Mouse (Mus musculus): ENCODE data around the gene Snip1. TPM values are rescaled to one million over a fixed set of nuclear protein-coding genes. Genes with fewer than 3 reads are reported as not detected.

Snip1 gene
- polyA plus RNA-seq, 1 experiment from 2014 or later = 31.2 TPM

- Histone ChIP-seq H3K4me3 (replicated peaks; ENCODE audit: low read depth, low read length) (peak overlapping the region; percentile 84), H3K9ac (replicated peaks; ENCODE audit: low read length) (peak overlapping the region; percentile 73)
Measured at GRCm38 (mm10) chr4:125085346-125085841, 18.9 kb downstream of the Snip1 start.

GRCm38 (mm10) chr4:125093031-125093430 lies 26.6 kb downstream of the Snip1 start:
- DNase-seq (no peak), ATAC-seq (ENCODE audit: low FRiP score, low TSS enrichment) (no peak)
- no peak overlapping the region for H3K9ac ChIP-seq (replicated peaks; ENCODE audit: low read length)
- H3K4me1 ChIP-seq (ENCODE audit: control insufficient read depth, insufficient read depth, low read length) = no peaks in the 10 kb centered on the region
- no peak overlapping the region for H3K4me3 ChIP-seq (replicated peaks; ENCODE audit: low read depth, low read length)
- no peaks in the 10 kb centered on the region for H3K9me3 ChIP-seq (ENCODE audit: control insufficient read depth, low read length)
- 91% methylated on average over 5 of the region's 5 CpGs for WGBS
- H3K36me3 ChIP-seq (ENCODE audit: control insufficient read depth, insufficient read depth, low read length) = peaks cover 53% of the 10 kb centered on the region
- H3K27ac ChIP-seq (replicated peaks; ENCODE audit: low read depth, low read length) = no peak overlapping the region
- no peak overlapping the region for H3K4me2 ChIP-seq (ENCODE audit: low read length)
- no peaks in the 10 kb centered on the region for H3K27me3 ChIP-seq (ENCODE audit: control insufficient read depth, insufficient read depth, low read length)

More at GRCm38 (mm10) chr4:125085346-125085841, 18.9 kb downstream of the Snip1 start:
- H3K27ac ChIP-seq (replicated peaks; ENCODE audit: low read depth, low read length) = peak overlapping the region; percentile 99
- ATAC-seq (ENCODE audit: low FRiP score, low TSS enrichment) = peak; percentile 88
- peaks cover 19% of the 10 kb centered on the region for H3K4me1 ChIP-seq (ENCODE audit: control insufficient read depth, insufficient read depth, low read length)
- peaks cover 34% of the 10 kb centered on the region for H3K36me3 ChIP-seq (ENCODE audit: control insufficient read depth, insufficient read depth, low read length)
- H3K4me2 ChIP-seq (ENCODE audit: low read length) = peak overlapping the region; percentile 83
- no peaks in the 10 kb centered on the region for H3K27me3 ChIP-seq (ENCODE audit: control insufficient read depth, insufficient read depth, low read length)
- peak; percentile 90 for DNase-seq
- H3K9me3 ChIP-seq (ENCODE audit: control insufficient read depth, low read length) = no peaks in the 10 kb centered on the region
- WGBS = under 1% methylated on average over 44 of the region's 45 CpGs

- ATAC-seq (ENCODE audit: low FRiP score, low TSS enrichment) (no peak), DNase-seq (no peak)
- H3K9me3 ChIP-seq (ENCODE audit: control insufficient read depth, low read length) = no peaks in the 10 kb centered on the region
- H3K9ac ChIP-seq (replicated peaks; ENCODE audit: low read length) = no peak overlapping the region
- no peaks in the 10 kb centered on the region for H3K4me1 ChIP-seq (ENCODE audit: control insufficient read depth, insufficient read depth, low read length)
- WGBS = 97% methylated on average over 5 of the region's 5 CpGs
- H3K27ac ChIP-seq (replicated peaks; ENCODE audit: low read depth, low read length) = no peak overlapping the region
- H3K36me3 ChIP-seq (ENCODE audit: control insufficient read depth, insufficient read depth, low read length) = peaks cover 27% of the 10 kb centered on the region
- no peak overlapping the region for H3K4me3 ChIP-seq (replicated peaks; ENCODE audit: low read depth, low read length)
- no peak overlapping the region for H3K4me2 ChIP-seq (ENCODE audit: low read length)
- H3K27me3 ChIP-seq (ENCODE audit: control insufficient read depth, insufficient read depth, low read length) = no peaks in the 10 kb centered on the region
Measured at GRCm38 (mm10) chr4:125096066-125096465, 29.6 kb downstream of the Snip1 start.

- Histone ChIP-seq H3K9ac (replicated peaks; ENCODE audit: low read length) (no peak overlapping the region), H3K4me1 (ENCODE audit: control insufficient read depth, insufficient read depth, low read length) (no peaks in the 10 kb centered on the region), H3K27me3 (ENCODE audit: control insufficient read depth, insufficient read depth, low read length) (no peaks in the 10 kb centered on the region), H3K4me3 (replicated peaks; ENCODE audit: low read depth, low read length) (no peak overlapping the region), H3K27ac (replicated peaks; ENCODE audit: low read depth, low read length) (no peak overlapping the region), H3K36me3 (ENCODE audit: control insufficient read depth, insufficient read depth, low read length) (peaks cover 15% of the 10 kb centered on the region), H3K9me3 (ENCODE audit: control insufficient read depth, low read length) (no peaks in the 10 kb centered on the region), H3K4me2 (ENCODE audit: low read length) (no peak overlapping the region)
- DNase-seq (no peak), ATAC-seq (ENCODE audit: low FRiP score, low TSS enrichment) (no peak)
- 96% methylated on average over 4 of the region's 4 CpGs for WGBS
Measured at GRCm38 (mm10) chr4:125097412-125097811, 30.9 kb downstream of the Snip1 start.

GRCm38 (mm10) chr4:125099458-125099857 lies 33.0 kb downstream of the Snip1 start:
- WGBS = 10% methylated on average over 8 of the region's 8 CpGs
- Histone ChIP-seq H3K36me3 (ENCODE audit: control insufficient read depth, insufficient read depth, low read length) (peaks cover 26% of the 10 kb centered on the region), H3K4me1 (ENCODE audit: control insufficient read depth, insufficient read depth, low read length) (no peaks in the 10 kb centered on the region), H3K27ac (replicated peaks; ENCODE audit: low read depth, low read length) (no peak overlapping the region), H3K4me3 (replicated peaks; ENCODE audit: low read depth, low read length) (no peak overlapping the region), H3K4me2 (ENCODE audit: low read length) (no peak overlapping the region), H3K27me3 (ENCODE audit: control insufficient read depth, insufficient read depth, low read length) (no peaks in the 10 kb centered on the region), H3K9ac (replicated peaks; ENCODE audit: low read length) (no peak overlapping the region), H3K9me3 (ENCODE audit: control insufficient read depth, low read length) (no peaks in the 10 kb centered on the region)
- ATAC-seq (ENCODE audit: low FRiP score, low TSS enrichment) = no peak
- peak; percentile 90 for DNase-seq

GRCm38 (mm10) chr4:125101334-125101733 lies 34.9 kb downstream of the Snip1 start:
- 70% methylated on average over 13 of the region's 13 CpGs for WGBS
- H3K4me2 ChIP-seq (ENCODE audit: low read length) = no peak overlapping the region
- H3K9me3 ChIP-seq (ENCODE audit: control insufficient read depth, low read length) = no peaks in the 10 kb centered on the region
- H3K9ac ChIP-seq (replicated peaks; ENCODE audit: low read length) = no peak overlapping the region
- H3K27me3 ChIP-seq (ENCODE audit: control insufficient read depth, insufficient read depth, low read length) = no peaks in the 10 kb centered on the region
- no peak for ATAC-seq (ENCODE audit: low FRiP score, low TSS enrichment)
- no peaks in the 10 kb centered on the region for H3K4me1 ChIP-seq (ENCODE audit: control insufficient read depth, insufficient read depth, low read length)
- no peak overlapping the region for H3K4me3 ChIP-seq (replicated peaks; ENCODE audit: low read depth, low read length)
- H3K36me3 ChIP-seq (ENCODE audit: control insufficient read depth, insufficient read depth, low read length) = peaks cover 34% of the 10 kb centered on the region
- H3K27ac ChIP-seq (replicated peaks; ENCODE audit: low read depth, low read length) = no peak overlapping the region
- DNase-seq = no peak

GRCm38 (mm10) chr4:125105354-125105753 lies 38.9 kb downstream of the Snip1 start:
- Histone ChIP-seq H3K9ac (replicated peaks; ENCODE audit: low read length) (no peak overlapping the region), H3K36me3 (ENCODE audit: control insufficient read depth, insufficient read depth, low read length) (peaks cover 56% of the 10 kb centered on the region), H3K9me3 (ENCODE audit: control insufficient read depth, low read length) (no peaks in the 10 kb centered on the region), H3K27me3 (ENCODE audit: control insufficient read depth, insufficient read depth, low read length) (no peaks in the 10 kb centered on the region), H3K4me2 (ENCODE audit: low read length) (no peak overlapping the region), H3K27ac (replicated peaks; ENCODE audit: low read depth, low read length) (no peak overlapping the region), H3K4me1 (ENCODE audit: control insufficient read depth, insufficient read depth, low read length) (no peaks in the 10 kb centered on the region), H3K4me3 (replicated peaks; ENCODE audit: low read depth, low read length) (no peak overlapping the region)
- 97% methylated on average over 9 of the region's 9 CpGs for WGBS
- ATAC-seq (ENCODE audit: low FRiP score, low TSS enrichment) (no peak), DNase-seq (no peak)

- Histone ChIP-seq H3K9ac (replicated peaks; ENCODE audit: low read length) (no peak overlapping the region; the same call in 1 of the 2 replicates), H3K4me3 (replicated peaks; ENCODE audit: low read depth, low read length) (no peak overlapping the region), H3K4me2 (ENCODE audit: low read length) (no peak overlapping the region), H3K27ac (replicated peaks; ENCODE audit: low read depth, low read length) (no peak overlapping the region), H3K9me3 (ENCODE audit: control insufficient read depth, low read length) (no peaks in the 10 kb centered on the region), H3K36me3 (ENCODE audit: control insufficient read depth, insufficient read depth, low read length) (peaks cover 23% of the 10 kb centered on the region), H3K4me1 (ENCODE audit: control insufficient read depth, insufficient read depth, low read length) (no peaks in the 10 kb centered on the region), H3K27me3 (ENCODE audit: control insufficient read depth, insufficient read depth, low read length) (no peaks in the 10 kb centered on the region)
- DNase-seq (peak; percentile 87), ATAC-seq (ENCODE audit: low FRiP score, low TSS enrichment) (0 out of 2 replicates have a peak, but pooled peaks have one; percentile 38)
- 14% methylated on average over 6 of the region's 6 CpGs for WGBS
Measured at GRCm38 (mm10) chr4:125114638-125115037, 48.2 kb downstream of the Snip1 start.

- H3K4me1 ChIP-seq (ENCODE audit: control insufficient read depth, insufficient read depth, low read length) = no peaks in the 10 kb centered on the region
- no peak overlapping the region; the same call in 1 of the 2 replicates for H3K9ac ChIP-seq (replicated peaks; ENCODE audit: low read length)
- H3K9me3 ChIP-seq (ENCODE audit: control insufficient read depth, low read length) = no peaks in the 10 kb centered on the region
- ATAC-seq (ENCODE audit: low FRiP score, low TSS enrichment) (no peak), DNase-seq (no peak)
- H3K36me3 ChIP-seq (ENCODE audit: control insufficient read depth, insufficient read depth, low read length) = peaks cover 20% of the 10 kb centered on the region
- H3K27ac ChIP-seq (replicated peaks; ENCODE audit: low read depth, low read length) = no peak overlapping the region
- 85% methylated on average over 4 of the region's 4 CpGs for WGBS
- no peaks in the 10 kb centered on the region for H3K27me3 ChIP-seq (ENCODE audit: control insufficient read depth, insufficient read depth, low read length)
- H3K4me2 ChIP-seq (ENCODE audit: low read length) = no peak overlapping the region
- H3K4me3 ChIP-seq (replicated peaks; ENCODE audit: low read depth, low read length) = no peak overlapping the region
Measured at GRCm38 (mm10) chr4:125115081-125115480, 48.6 kb downstream of the Snip1 start.
